Mouse (Mus musculus) lung, postnatal 0 days (tissue): ENCODE data around the gene Gsg1l2.

Experiments used
- CTCF ChIP-seq: IDR thresholded peaks from 2 replicates; pipeline ENCODE4 v1.5.1; 2016; ENCODE audit warnings: antibody characterized with exemption, mild to moderate bottlenecking
- EP300 ChIP-seq: IDR thresholded peaks from 2 replicates; pipeline ENCODE4 v1.6.1; 2016; ENCODE audit warnings: antibody characterized with exemption, mild to moderate bottlenecking, control low read depth

DNA sequence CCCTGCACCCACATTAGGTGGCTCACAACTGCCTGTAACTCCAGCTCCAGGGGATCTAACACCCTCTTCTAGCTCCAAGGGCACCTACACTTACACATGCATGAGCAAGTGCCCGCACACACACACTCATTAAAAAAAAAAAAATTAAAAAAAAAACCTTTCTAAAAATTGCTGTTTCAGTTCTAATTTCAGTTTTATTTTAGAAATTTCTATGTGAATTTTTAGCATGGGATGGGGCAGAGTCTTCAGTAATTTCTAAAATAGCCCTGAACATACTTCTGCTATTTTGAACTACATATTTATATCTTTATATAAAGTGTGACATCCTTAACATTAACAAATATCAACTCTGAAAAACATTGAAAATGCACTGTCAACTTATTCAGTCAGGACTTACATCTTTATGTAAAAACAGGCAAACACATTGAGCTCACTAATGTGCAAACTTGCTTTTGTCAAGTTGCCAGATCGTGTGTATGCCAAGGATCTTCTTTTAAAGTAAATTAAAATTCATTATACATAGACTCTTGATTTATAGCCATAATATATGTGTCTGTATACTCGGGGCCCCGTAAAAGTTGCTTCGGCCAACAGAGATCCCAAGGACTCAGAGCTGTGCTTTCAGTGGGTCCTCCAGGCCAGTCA, 35.4 kb upstream of the Gsg1l2 start:
- TF ChIP-seq CTCF (no peak), EP300 (no peak)
